Mouse (Mus musculus) liver, adult 2 months (tissue): ENCODE data around the gene Mcemp1.

Source experiments
- CTCF ChIP-seq: fragments of 200-500 bp; IDR thresholded peaks from 2 replicates; pipeline ENCODE4 v1.5.1; 2011; ENCODE audit warnings: low read depth, low read length, control low read depth
- POLR2A ChIP-seq: fragments of 200-500 bp; IDR thresholded peaks from 2 replicates; pipeline ENCODE4 v1.6.1; 2011; ENCODE audit warnings: low read length, control low read depth; ENCODE audit not compliant: insufficient read depth; ENCODE audit errors: extremely low read depth

- no peak for TF ChIP-seq POLR2A
- no peak for TF ChIP-seq CTCF
Measured at GRCm38 (mm10) chr8:3652845-3653244, 12.7 kb upstream of the Mcemp1 start.
